Mouse (Mus musculus) embryo, embryonic 10.5 days (tissue): Measurements from ENCODE around the gene Gps2.

Experiments
- DNase-seq: peaks from one replicate; pipeline ENCODE4 v3.0.0-alpha.2; 2015; ENCODE audit warnings: low spot score

Gps2 gene

GRCm38 (mm10) chr11:69913554-69914371, at the start of gene Gps2:
TSS of gene Gps2 (plus strand) at chr11:69913888.
- peak; percentile 97 for DNase-seq

GRCm38 (mm10) chr11:69864138-69864860, 49.4 kb upstream of the Gps2 start:
- no peak for DNase-seq

- no peak for DNase-seq
Measured at GRCm38 (mm10) chr11:69865561-69865960, 48.1 kb upstream of the Gps2 start.

GRCm38 (mm10) chr11:69867335-69867734, 46.4 kb upstream of the Gps2 start:
- DNase-seq = no peak

- no peak for DNase-seq
Measured at GRCm38 (mm10) chr11:69870289-69871069, 43.2 kb upstream of the Gps2 start.

- DNase-seq = no peak
Measured at GRCm38 (mm10) chr11:69871822-69872221, 41.9 kb upstream of the Gps2 start.

- no peak for DNase-seq
Measured at GRCm38 (mm10) chr11:69872451-69872850, 41.2 kb upstream of the Gps2 start.

- DNase-seq = no peak
Measured at GRCm38 (mm10) chr11:69876186-69876585, 37.5 kb upstream of the Gps2 start.

- peak; percentile 88 for DNase-seq
Measured at GRCm38 (mm10) chr11:69876867-69877266, 36.8 kb upstream of the Gps2 start.

GRCm38 (mm10) chr11:69877878-69878277, 35.8 kb upstream of the Gps2 start, which contains the start of gene Tmem95:
TSS of gene Tmem95 (minus strand) at chr11:69878018.
- no peak for DNase-seq

GRCm38 (mm10) chr11:69878399-69878798, 35.3 kb upstream of the Gps2 start:
- no peak for DNase-seq

- DNase-seq = no peak
Measured at GRCm38 (mm10) chr11:69878952-69879351, 34.7 kb upstream of the Gps2 start.

GRCm38 (mm10) chr11:69879711-69880110, 34.0 kb upstream of the Gps2 start:
- DNase-seq = no peak

- DNase-seq = peak; percentile 85
Measured at GRCm38 (mm10) chr11:69880506-69880852, 33.2 kb upstream of the Gps2 start.

- peak; percentile 89 for DNase-seq
Measured at GRCm38 (mm10) chr11:69880853-69881603, 32.7 kb upstream of the Gps2 start, which contains the start of gene Kctd11. TSS of gene Kctd11 (minus strand) at chr11:69881406.

GRCm38 (mm10) chr11:69881787-69882670, 31.7 kb upstream of the Gps2 start:
- DNase-seq = no peak

- peak; percentile 41 for DNase-seq
Measured at GRCm38 (mm10) chr11:69883066-69883465, 30.6 kb upstream of the Gps2 start.

- DNase-seq = no peak
Measured at GRCm38 (mm10) chr11:69883527-69884151, 30.0 kb upstream of the Gps2 start.

- no peak for DNase-seq
Measured at GRCm38 (mm10) chr11:69884240-69884639, 29.4 kb upstream of the Gps2 start.

GRCm38 (mm10) chr11:69884663-69885062, 29.0 kb upstream of the Gps2 start:
- no peak for DNase-seq
